Mouse (Mus musculus) splenic B cell, adult 2 months (primary cell): ENCODE data around the gene Exosc6.
"Not testable (repeated sequence)": the region's sequence is repeated elsewhere in the genome, so short reads cannot be mapped to it uniquely, and the experiment has no call there.

Experiments used
- DNase-seq: peaks from one replicate; pipeline ENCODE4 v3.0.0-alpha.2; 2011; ENCODE audit warnings: low read depth, low spot score
- H3K27me3 ChIP-seq: 2 replicates; pipeline ENCODE4 v1.6.1; 2012; ENCODE audit warnings: mild to moderate bottlenecking, low read length, moderate library complexity, mixed read lengths; ENCODE audit not compliant: control insufficient read depth, poor library complexity, insufficient read depth, severe bottlenecking
- H3K36me3 ChIP-seq: 2 replicates; pipeline ENCODE4 v1.6.1; 2012; ENCODE audit warnings: mild to moderate bottlenecking, low read length, moderate library complexity, mixed read lengths; ENCODE audit not compliant: control insufficient read depth, poor library complexity, insufficient read depth, severe bottlenecking

Exosc6 gene

DNA sequence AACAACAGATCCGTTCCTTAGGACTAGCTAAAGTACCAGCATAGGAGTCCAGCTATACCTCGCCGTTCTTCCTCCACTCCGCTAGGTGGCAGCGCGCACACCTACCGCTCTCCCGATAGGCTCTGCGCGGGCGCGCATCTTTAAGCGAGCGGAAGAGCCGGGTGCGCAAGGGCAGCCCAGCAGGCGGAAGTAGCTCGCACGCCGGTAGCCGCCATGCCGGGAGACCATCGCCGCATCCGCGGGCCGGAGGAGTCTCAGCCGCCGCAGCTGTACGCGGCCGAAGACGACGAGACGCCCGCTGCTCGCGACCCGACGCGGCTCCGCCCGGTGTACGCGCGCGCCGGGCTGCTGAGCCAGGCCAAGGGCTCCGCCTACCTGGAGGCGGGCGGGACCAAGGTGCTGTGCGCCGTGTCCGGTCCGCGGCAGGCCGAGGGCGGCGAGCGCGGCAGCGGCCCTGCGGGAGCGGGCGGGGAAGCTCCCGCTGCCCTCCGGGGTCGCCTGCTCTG, at the start of gene Exosc6:
Gene Exosc6, plus strand, starts transcription at position 182 of the 506 bp plus-strand sequence.
- DNase-seq = peak; percentile 96
- Histone ChIP-seq H3K27me3 (no peaks in the 10 kb centered on the region), H3K36me3 (no peaks in the 10 kb centered on the region; the same call in 1 of the 2 replicates)

DNA sequence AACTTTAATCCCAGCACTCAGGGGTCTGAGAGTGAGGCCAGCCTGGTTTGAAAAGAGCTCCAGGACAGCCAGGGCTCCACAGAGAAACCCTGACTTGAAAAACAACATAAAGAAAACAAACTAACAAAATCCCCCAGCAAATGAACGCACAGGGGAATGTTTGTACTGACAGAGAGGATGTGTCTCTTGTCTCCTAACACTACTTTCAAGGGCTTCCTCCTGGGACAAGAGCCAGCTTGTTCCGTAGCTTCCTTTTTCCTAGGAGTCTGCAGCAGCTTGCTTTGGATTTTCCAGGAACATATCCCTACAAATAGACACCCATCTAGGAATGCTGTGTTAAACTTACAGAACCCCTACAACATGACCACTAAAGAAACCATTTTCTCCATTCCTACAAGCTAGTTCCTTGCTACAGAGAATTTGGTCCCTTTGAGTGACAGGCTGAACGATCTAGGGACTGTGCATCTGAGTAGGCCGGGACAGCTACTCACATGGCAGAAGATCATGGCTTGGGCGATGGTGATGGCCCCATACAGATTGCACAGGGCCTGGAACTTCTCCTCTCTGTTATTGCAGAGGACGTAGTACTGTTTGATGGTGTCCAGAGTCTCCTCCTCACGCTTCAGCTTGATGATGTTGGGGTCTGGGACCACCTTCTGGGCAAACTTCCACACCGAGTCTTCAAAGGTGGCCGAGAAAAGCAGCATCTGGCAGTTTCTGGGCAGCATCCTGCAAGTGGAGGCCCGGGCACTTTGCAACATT, 45.7 kb upstream of the Exosc6 start:
- not testable (repeated sequence) for DNase-seq, H3K27me3 ChIP-seq, H3K36me3 ChIP-seq

DNA sequence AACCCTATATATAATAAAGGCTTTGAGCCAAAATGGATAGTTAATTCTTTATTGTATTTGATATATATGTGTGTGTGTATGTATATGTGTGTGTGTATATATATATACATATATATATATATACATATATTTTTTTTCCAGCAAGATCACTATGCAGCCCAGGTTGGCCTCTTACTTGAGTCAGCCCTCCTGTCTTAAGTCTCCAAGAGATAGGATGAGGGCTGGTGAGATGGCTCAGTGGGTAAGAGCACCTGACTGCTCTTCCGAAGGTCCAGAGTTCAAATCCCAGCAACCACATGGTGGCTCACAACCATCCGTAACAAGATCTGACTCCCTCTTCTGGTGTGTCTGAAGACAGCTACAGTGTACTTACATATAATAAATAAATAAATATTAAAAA, 29.5 kb upstream of the Exosc6 start:
- H3K36me3 ChIP-seq, DNase-seq, H3K27me3 ChIP-seq: not testable (repeated sequence)

DNA sequence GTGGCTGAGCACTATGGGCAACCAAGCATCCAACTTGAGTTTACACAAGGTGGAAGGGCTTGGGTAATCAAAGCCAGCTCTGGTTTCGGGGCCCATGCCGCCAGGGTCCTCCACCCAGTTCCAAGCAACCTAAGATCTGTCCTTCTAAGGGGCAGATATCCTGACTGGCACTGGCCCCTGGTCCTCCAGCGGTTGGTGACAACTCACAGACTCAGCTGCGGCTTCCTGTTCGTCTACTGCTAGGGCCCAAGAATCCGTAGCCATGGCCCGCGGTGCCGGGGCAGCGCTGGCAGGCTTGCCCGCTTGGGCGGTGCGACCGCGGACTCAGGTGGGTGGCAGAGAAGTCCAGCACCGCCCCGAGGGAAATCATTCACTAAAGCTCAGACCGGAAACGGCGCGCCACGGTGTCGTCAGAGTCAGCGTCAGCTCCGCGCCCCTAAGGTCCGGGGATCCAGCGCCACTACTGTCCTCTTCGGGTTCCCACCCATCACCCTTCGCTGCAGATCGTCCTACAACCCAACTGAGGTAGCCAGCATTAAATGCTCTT, 28.7 kb upstream of the Exosc6 start:
- Histone ChIP-seq H3K27me3 (no peaks in the 10 kb centered on the region), H3K36me3 (no peaks in the 10 kb centered on the region)
- peak; percentile 89 for DNase-seq

DNA sequence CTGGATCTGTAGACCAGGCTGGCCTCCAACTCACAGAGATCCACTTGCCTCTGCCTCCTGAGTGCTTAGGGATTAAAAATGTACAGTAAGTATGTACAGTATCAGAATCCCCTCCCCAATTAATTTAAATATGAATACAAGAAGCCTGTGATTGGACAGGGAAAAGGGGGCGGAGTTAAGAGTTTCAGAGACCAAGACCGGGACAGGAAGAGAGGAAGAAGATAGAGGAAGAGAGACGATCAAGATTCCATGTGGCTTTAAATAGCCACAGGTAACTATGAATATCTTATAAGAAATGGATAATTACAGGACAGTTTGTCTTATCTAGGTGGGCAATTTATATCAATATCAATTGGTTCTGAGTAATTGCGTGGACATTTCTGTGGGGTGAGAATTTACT, 26.6 kb upstream of the Exosc6 start:
- Histone ChIP-seq H3K27me3 (no peaks in the 10 kb centered on the region), H3K36me3 (no peaks in the 10 kb centered on the region)
- peak; percentile 48 for DNase-seq

DNA sequence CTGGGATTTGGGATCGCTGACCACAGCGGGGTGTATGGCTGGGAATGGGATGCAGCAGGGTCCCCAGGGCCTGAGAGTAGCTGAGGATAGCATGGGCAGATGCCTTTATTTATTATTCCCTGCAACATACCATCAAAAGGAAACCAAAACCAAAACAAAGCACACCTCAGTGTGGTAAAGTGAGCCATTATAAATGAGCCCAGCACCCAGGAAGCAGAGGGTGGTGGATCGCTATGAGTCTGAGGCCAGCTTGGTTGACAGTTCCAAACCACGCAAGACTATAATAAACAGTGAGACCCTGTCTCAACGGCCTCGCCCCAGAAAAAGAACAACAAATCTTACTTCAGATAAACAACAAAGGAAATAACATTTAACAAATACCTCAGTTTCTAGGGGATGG, 26.1 kb upstream of the Exosc6 start:
- peak; percentile 38 for DNase-seq
- H3K27me3 ChIP-seq = no peaks in the 10 kb centered on the region
- no peaks in the 10 kb centered on the region for H3K36me3 ChIP-seq

DNA sequence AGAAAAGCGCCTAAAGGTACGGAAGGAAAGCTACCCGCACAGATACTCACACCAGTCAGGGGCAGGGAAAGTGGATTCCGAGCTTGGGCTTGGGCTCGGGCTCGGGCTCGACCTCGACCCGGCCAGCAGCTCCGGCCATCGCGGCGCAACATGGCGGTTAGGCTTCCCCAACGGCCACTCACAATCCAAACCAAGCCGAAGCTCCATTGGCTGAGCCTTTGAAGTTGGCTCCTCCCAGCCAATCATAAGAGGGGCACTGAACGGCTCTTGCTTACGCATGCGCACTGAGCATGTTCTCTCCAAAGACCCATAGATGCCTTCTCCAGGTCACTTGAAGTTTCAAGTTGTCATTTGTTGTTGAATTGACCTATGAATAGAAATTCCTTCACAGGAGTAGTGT, 24.6 kb upstream of the Exosc6 start, which contains the start of gene Ddx19b:
Gene Ddx19b, minus strand, starts transcription at position 180 of the 400 bp plus-strand sequence.
- Histone ChIP-seq H3K27me3 (no peaks in the 10 kb centered on the region), H3K36me3 (no peaks in the 10 kb centered on the region)
- DNase-seq = no peak

DNA sequence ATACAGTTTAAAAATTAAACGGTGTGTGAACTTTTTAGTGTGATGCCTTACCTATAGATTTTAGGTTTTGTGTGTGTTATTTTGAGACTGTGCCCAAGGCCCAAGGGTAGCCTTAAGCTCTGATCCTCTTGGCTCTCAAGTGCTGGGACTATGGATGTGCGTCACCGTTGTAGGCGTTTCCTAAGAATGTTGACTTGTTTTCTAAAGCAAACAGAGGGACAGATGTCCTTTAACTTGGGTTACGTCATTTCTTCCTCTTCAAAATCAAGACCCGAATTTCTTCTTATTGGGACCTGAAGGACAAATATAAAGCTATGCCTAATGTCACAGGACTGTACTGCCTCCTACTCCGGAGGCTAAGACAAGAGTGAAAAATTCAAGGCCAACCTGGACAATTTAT, 23.2 kb upstream of the Exosc6 start, which contains the start of gene Aars:
Gene Aars, plus strand, starts transcription at position 229 of the 400 bp plus-strand sequence.
- no peak for DNase-seq
- no peaks in the 10 kb centered on the region; the same call in 1 of the 2 replicates for H3K36me3 ChIP-seq
- no peaks in the 10 kb centered on the region for H3K27me3 ChIP-seq

DNA sequence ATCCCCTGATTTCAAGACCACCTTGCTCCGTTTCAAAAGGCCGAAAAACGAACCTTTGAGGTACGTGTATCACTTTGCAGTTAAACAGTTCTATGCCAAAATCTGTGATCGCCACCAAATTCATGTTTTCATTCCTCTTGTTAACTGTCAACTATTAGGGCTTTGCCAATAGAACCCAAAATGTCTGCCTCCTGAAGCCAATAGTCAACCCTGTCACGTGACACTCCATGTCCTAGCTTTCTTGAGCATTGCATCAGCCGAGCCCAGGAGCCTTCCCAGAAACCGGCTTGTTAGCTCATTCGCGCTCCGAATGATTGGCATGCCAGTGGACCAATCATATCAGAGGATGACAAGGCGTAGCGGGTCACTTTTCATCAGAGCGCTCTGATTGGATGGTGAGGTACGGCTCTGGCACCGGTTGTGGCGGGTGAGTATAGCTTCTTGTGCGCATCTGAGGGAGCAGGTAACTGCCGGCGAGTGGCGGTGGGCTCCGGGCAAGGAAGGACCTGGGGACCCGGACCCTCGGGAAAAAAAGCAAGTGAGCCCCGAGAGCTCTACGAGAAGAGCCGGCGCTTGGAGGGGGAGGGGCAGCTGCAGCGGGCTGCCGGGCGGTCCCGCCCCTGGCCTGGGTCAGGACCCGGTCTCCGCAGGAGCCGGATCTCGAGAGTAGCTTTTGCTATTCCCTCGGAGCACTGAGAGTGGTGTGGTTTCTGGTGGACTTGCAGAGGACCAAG, 22.5 kb upstream of the Exosc6 start:
- peak; percentile 99 for DNase-seq
- H3K27me3 ChIP-seq = no peaks in the 10 kb centered on the region
- H3K36me3 ChIP-seq = no peaks in the 10 kb centered on the region; the same call in 1 of the 2 replicates

DNA sequence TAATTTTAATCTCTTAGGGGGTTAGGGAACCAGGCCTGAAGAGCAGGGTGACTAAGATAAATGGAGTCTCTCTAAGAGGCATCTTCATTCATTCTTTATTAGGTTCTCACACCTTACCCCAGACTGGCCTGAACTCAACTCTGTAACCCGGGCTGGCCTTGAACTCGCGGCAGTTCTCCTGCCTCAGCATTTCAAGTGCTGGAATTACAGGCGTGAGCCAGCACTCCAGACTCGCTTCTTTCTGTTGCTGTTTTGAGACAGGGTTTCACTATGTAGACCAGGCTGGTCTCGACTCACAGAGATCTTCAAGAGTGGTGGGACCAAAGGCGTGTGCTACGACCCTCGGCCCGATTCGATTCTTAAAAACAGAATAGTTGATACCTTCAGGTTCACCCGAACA, 21.9 kb upstream of the Exosc6 start:
- peak; percentile 39 for DNase-seq
- Histone ChIP-seq H3K27me3 (no peaks in the 10 kb centered on the region), H3K36me3 (no peaks in the 10 kb centered on the region; the same call in none of the 2 replicates)

DNA sequence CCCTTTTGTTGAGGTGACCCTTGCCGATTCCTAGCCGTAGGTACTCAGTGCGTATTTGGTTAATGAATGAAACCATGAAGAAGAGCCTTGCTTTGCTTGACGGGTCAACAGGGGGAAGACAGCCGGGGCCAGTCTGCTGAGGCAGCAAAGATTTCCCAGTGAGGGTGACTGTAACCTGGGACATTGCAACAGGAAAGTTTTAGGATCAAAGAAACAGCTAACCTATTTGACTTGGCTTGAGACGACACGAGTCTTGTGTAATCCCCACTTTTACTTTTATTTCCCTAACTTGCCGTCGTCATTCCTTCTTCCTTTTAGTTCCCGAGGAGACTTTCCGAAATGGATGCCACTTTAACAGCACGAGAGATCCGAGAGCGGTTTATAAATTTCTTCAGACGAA, 19.5 kb upstream of the Exosc6 start:
- Histone ChIP-seq H3K36me3 (peaks cover 7% of the 10 kb centered on the region), H3K27me3 (no peaks in the 10 kb centered on the region)
- DNase-seq = no peak

DNA sequence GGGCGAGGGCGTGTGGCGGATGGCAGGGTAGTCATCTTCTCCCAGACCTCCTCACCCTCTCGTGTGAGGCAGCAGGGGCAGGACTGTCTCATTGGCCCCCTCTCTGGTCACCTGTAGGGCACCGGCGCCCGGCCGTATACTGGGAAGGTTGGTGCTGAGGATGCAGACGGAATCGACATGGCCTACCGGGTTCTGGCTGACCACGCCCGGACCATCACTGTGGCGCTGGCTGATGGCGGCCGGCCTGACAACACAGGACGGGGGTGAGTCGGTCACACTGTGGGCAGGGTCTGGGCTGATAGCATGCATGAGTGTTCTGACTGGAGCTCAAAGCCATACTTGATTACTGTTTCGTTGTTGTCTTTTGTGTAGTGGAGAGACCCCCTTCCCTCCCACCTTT, 13.6 kb upstream of the Exosc6 start:
- Histone ChIP-seq H3K36me3 (peaks cover 21% of the 10 kb centered on the region), H3K27me3 (no peaks in the 10 kb centered on the region)
- no peak for DNase-seq

DNA sequence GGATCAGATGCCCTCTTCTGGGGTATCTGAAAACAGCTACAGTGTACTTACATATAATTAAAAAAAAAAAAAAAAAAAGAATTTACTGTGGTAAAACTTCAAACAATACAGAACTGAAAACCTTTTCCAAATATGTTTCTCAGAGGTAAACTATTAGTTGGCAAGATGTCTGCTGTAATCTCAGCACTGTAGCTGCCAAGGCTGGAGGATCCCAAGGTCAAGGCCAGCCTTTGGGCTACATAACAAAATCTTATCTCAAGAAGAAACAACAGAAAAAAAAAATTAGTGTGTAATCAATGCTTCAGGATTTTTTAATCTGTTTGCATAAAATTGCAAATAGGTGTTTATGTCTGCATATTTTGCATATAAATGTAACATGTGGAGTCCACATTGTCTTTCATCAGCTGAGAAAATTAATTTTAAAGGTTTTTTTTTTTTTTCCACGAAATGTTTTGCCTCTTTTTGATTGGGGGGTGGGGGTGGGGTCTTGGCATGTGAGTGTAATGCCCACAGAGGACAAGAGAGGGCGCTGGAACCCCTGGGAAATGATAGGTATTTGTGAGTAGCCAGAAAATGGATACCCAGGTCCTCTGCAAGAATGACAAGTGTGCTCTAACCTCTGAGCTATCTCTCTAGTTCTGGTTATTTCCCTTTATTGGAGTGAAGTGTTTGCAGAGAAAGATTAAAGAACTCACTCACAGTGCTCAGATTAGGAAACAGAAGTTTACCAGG, 12.0 kb upstream of the Exosc6 start:
- DNase-seq = no peak
- H3K36me3 ChIP-seq = peaks cover 26% of the 10 kb centered on the region
- H3K27me3 ChIP-seq = no peaks in the 10 kb centered on the region

DNA sequence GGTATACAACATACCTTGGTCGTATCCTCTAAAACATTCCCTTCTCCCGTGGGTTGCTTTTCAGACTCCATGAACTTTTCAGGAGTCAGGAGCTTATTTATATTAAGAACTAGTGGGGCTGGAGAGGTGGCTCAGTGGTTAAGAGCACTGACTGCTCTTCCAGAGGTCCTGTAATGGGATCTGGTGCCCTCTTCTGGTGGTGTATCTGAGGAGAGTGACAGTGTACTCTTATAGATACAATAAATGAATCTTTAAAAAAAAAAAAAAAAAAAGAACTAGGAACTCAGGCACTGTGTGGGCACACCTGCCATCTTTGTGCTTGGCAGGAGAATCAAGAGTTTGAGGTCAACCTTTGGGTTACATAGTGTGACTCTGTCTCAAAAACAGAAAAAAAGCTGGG, 7.4 kb upstream of the Exosc6 start:
- Histone ChIP-seq H3K36me3 (peaks cover 17% of the 10 kb centered on the region; the same call in 1 of the 2 replicates), H3K27me3 (no peaks in the 10 kb centered on the region)
- peak; percentile 51 for DNase-seq
